Mouse (Mus musculus): ENCODE measurements around the gene Gdpd1. TPM values are rescaled to one million over a fixed set of nuclear protein-coding genes. Genes with fewer than 3 reads are reported as not detected.
A peak's percentile ranks its signal among the peaks of the same experiment; 100 is the strongest.
"Not testable (repeated sequence)": the region's sequence is repeated elsewhere in the genome, so short reads cannot be mapped to it uniquely, and the experiment has no call there.

Gdpd1 gene
- total RNA-seq, 2 experiments from 2014 or later = 49.0 to 49.9 TPM

DNA sequence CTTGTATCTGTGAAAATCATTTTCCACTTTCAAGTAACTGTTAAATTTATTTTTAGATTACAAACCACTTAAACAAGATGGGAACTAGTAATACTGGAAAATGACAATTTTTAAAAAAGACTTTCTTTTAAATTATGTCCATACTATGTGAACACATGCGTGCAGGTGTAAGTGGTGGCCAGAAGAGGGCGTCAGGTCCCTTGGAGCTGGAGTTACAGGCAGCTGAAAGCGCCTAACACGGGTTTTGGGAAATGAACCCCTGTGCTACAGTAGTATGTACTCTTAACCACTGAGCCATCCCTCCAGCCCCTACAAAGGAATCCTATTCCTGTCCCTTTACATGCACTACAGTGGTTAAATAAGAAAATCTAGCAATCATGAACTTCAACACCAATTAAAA is 37.7 kb downstream of the Gdpd1 start:
- intact Hi-C loops (cut with DNase I) = no loop called here
- DNase-seq (ENCODE audit: low spot score in 2 of 2) = no peak

DNA sequence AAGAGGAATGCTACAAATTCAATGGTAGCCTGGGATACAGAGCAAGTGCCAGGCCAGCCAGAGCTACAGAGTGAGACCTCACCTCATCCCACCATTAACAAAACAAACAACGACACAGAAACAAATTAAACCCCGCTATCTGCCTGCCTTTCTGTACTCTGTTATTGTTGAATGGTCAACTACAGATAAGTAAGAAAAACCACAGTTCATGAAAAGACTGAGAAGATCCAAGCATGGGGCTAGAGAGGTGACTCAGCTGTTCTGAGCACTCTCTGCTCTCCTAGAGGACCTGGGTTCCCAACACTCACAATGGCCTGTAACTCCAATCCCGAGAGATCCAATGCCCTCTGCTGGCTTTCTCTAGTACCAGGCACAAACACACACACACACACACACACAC is 45.6 kb downstream of the Gdpd1 start:
- DNase-seq (ENCODE audit: low spot score in 2 of 2) = no peak
- intact Hi-C loops (cut with DNase I) = no loop called here

DNA sequence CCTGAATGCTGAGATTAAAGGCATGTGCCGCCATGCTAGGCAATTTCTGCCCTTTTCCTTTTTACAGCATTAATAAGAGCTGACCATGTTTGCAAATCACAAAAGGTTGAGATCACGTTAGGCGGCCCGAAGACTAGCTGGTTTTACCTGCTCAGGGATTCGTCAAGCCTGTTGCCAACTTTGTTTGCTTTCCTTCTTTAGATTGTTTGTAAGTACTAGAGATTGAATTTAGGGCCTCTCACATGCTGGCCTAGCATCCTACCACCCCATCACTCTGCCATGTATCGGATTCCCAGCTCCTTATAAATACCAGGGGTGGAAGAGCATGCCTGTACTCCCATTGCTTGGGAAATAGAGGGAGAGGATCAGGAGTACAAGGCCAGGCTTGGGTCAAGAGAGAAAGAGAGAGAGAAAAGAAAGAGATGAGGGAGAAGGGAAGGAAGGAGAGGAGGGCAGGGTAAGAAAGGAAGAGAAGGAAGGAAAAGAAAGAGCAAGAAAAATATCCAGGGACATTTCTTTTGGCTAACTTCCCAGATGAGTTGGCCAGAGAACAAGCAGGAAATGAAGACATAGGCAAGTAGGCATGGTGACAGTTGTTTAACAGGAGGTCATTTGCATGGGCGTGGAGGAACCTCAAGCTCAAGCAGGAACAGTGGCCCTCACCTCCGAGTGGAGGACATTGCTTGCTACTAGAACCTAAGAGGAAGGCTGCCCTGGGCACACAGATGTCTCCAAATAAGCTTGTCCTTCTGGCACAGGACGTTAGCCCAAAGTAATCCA is 47.6 kb downstream of the Gdpd1 start:
- intact Hi-C loops (cut with DNase I) = no loop called here
- DNase-seq (ENCODE audit: low spot score in 2 of 2) = no peak

GRCm38 (mm10) chr11:87025351-87025750 is 48.5 kb downstream of the Gdpd1 start:
- intact Hi-C loops (cut with DNase I) = no loop called here
- no peak for DNase-seq (ENCODE audit: low spot score in 2 of 2)

- intact Hi-C loops (cut with DNase I) = not testable (repeated sequence)
Observed at GRCm38 (mm10) chr11:87023240-87023639, 50.6 kb downstream of the Gdpd1 start.

DNA sequence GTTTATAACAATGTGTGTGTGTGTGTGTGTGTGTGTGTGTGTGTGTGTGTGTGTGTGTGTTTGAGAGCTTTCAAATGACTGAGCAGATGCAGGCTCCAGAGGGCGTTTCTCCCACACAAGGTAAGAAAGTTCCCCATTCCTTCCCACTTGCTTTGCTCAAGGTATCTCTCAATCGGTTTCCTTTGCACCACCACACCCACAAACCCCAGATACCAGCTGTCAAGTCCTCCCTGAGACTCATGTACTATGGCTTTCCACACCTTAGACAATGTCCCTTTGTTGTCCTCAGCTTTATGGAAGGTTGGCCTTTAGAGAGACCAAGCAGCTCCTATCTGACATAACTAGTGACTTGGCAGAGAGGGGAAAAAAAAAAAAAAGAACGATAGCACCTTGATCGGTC is 51.1 kb downstream of the Gdpd1 start:
- DNase-seq (ENCODE audit: low spot score in 2 of 2) = no peak
- intact Hi-C loops (cut with DNase I) = no loop called here

More at GRCm38 (mm10) chr11:87023240-87023639, 50.6 kb downstream of the Gdpd1 start:
- DNase-seq (ENCODE audit: low spot score in 2 of 2) = not testable (repeated sequence)

GRCm38 (mm10) chr11:87021551-87021950 is 52.3 kb downstream of the Gdpd1 start:
- no peak for DNase-seq (ENCODE audit: low spot score in 2 of 2)
- intact Hi-C loops (cut with DNase I) = no loop called here

GRCm38 (mm10) chr11:87020449-87020848 is 53.4 kb downstream of the Gdpd1 start:
- no peak for DNase-seq (ENCODE audit: low spot score in 2 of 2)
- intact Hi-C loops (cut with DNase I) = no loop called here

DNA sequence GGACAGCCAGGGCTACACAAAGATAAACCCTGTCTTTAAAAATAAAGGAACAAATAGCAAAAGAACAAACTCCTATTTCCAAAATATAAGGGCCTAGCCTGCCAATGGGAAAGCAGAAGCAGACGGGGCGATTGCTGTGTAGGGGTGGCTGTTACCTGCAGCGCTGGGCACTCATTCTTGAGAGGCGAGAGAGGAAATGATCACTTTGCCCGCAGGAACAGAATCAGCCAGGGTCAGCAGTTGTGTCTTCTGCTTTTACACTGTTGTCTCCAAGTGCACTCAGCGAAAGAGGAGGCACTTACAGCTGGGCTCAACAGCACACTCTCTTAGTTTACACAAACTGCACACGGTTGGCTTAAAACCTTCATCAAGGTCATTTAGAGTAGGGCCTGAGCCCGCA is 54.4 kb downstream of the Gdpd1 start:
- DNase-seq (ENCODE audit: low spot score in 2 of 2) = no peak
- intact Hi-C loops (cut with DNase I) = loop anchor here (10.0 kb wide), 1 partner anchor 465 kb away; no protein-coding TSS in a partner anchor

- intact Hi-C loops (cut with DNase I) = loop anchor here (10.0 kb wide), 1 partner anchor 463 kb away; no protein-coding TSS in a partner anchor
- no peak for DNase-seq (ENCODE audit: low spot score in 2 of 2)
Observed at GRCm38 (mm10) chr11:87018081-87018480, 55.8 kb downstream of the Gdpd1 start.

DNA sequence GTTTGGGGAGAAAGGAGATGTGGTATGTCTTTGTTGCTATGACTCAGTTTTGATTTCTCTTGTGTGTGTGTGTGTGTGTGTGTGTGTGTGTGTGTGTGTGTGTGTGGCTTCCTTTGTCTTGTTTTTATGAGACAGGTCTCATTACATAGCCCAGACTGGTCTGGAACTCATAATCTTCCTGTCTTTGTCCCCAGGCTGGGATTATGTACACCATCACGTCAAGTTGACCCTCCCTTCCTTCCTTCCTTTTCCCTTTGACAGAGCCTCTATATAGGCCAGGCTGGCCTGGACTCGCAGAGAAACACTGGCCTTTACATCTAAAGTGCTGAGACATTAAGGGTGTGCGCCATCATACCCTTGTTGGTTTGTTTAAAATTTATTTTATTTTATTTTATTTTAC is 58.2 kb downstream of the Gdpd1 start:
- DNase-seq (ENCODE audit: low spot score in 2 of 2) = no peak
- intact Hi-C loops (cut with DNase I) = loop anchor here (10.0 kb wide), 1 partner anchor 461 kb away; no protein-coding TSS in a partner anchor

GRCm38 (mm10) chr11:87010476-87010875 is 63.4 kb downstream of the Gdpd1 start:
- intact Hi-C loops (cut with DNase I) = loop anchor here (10.0 kb wide), 1 partner anchor 456 kb away; no protein-coding TSS in a partner anchor
- DNase-seq (ENCODE audit: low spot score in 2 of 2) = peak; percentile 73 to 74

DNA sequence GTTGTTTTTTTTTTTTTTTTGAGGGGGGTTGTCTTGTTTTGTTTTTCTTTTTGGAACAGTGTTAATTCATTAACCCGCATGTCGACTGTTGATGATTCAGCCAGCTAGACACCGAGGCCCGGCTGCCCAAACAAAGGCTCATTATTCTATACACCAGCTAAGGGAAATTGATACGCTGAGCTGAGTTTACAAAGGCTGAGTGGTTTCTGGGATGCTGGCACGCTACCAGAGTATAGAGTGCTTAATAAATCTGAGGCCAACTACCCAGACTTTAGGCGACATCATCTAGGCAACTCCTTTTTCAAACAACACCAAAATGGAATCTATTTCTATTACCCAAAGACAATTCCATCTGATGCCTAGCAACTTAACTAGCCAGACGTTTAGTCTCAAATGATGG is 66.5 kb downstream of the Gdpd1 start:
- intact Hi-C loops (cut with DNase I) = no loop called here
- DNase-seq (ENCODE audit: low spot score in 2 of 2) = no peak

- intact Hi-C loops (cut with DNase I) = no loop called here
- DNase-seq (ENCODE audit: low spot score in 2 of 2) = no peak
Observed at GRCm38 (mm10) chr11:87004960-87005755, 68.7 kb downstream of the Gdpd1 start.

DNA sequence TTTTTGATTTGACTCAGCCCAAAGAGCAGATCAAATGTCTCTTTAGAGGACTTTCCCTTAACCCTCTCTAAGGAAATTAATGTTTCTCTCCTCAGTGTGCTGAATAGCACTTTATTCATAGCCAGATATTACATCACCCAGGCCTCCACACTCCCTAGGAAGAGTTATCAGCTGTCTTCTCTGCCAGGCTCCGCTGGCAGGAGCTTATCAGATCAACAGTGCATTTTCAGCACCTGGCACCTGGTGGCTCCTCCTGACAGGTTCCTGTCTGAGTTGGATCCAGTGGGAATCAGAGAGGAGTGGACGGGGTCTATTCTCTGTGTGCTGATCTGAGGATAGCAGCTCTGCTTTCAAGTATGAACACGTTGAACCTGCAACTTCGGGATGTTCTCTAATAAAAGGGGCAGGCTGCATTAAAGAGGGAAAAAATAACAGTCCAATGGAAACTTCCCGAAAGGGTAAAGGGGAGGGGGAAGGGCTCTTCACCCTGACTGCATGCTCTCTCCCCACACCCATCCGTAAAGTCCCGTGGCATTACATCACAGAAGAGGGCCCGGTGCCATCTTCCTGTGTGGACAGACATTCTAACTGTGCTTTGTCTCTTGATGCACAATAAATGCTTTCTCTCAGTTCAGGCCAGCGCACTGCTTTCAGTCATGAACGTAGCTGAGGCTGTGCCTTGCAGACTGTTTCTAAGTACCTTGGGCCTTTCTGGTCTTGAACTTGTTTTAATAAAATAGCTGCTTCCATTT is 71.6 kb downstream of the Gdpd1 start:
- no peak for DNase-seq (ENCODE audit: low spot score in 2 of 2)
- intact Hi-C loops (cut with DNase I) = no loop called here

DNA sequence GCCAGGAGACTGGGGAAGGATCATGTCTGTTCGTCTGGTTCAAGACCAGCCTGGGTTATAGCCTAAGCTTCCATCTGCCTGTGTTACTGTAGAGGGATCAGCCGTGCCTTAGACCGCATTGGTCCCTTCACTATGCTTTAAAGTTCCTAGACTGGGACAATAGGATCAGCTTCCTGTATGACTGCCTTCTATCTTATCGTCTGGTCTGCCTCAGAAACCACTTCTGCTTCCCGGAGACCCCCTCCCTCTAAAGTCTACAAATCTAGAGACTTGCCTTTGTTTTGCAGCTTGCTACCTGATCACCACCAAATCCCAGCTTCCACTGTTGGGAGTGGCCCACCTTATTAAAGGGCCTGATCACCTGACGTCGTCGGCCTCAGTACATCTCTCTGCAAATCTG is 72.6 kb downstream of the Gdpd1 start:
- intact Hi-C loops (cut with DNase I) = no loop called here
- no peak for DNase-seq (ENCODE audit: low spot score in 2 of 2)

- intact Hi-C loops (cut with DNase I) = loop anchor here (10.0 kb wide), 1 partner anchor 101 kb away; no protein-coding TSS in a partner anchor
- DNase-seq (ENCODE audit: low spot score in 2 of 2) = no peak
Observed at GRCm38 (mm10) chr11:86996266-86996665, 77.6 kb downstream of the Gdpd1 start.

- intact Hi-C loops (cut with DNase I) = loop anchor here (10.0 kb wide), 1 partner anchor 101 kb away; no protein-coding TSS in a partner anchor
- DNase-seq (ENCODE audit: low spot score in 2 of 2) = peak; percentile 73 to 82
Observed at GRCm38 (mm10) chr11:86995625-86996221, 78.1 kb downstream of the Gdpd1 start.
